Mouse (Mus musculus) heart, adult 2 months (tissue): ENCODE data around the gene Rps19bp1.

Source experiments
- CTCF ChIP-seq: fragments of 200-600 bp; IDR thresholded peaks from 2 replicates; pipeline ENCODE4 v1.8.1; 2022; ENCODE audit warnings: antibody characterized with exemption, mild to moderate bottlenecking, moderate library complexity
- EP300 ChIP-seq: fragments of 200-500 bp; IDR thresholded peaks from 2 replicates; pipeline ENCODE4 v1.6.1; 2011; ENCODE audit warnings: low read depth, low read length, control low read depth; ENCODE audit not compliant: insufficient read depth
- POLR2A ChIP-seq: fragments of 200-500 bp; IDR thresholded peaks from 2 replicates; pipeline ENCODE4 v1.6.1; 2011; ENCODE audit warnings: mild to moderate bottlenecking, low read depth, low read length, control low read depth; ENCODE audit not compliant: insufficient read depth

DNA sequence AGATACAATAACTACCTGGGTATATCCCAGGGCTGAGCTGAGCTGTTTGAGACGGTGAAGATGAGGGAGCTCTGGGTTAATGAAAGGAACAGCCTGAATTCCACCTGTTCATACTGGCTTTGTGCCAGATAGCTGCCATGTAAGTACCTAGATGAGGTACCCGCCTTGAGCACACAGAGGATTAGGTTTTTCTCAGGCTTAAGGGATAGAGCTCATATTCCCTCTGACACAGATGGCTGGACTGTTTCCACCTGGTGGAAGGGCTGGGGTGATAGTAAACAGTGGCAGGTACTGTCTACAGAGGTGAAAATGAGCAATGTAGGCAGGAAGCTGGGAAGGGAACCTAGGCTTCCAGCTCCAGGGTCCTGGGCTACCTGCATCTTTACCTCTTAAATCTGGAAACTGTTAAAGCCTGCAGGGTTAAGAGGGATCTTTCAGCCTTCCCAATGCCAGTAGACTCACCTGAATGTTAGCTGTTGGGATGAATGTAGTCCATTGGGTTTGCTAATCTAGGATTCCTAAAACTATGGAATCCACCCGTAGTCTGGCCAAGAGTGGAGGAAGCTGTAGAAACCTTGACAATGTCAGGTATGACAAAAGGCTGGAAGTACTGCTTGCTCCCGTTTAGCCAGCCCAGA is 6.4 kb downstream of the Rps19bp1 start:
- TF ChIP-seq POLR2A (peak; percentile 51; the same call in 1 of the 2 replicates), CTCF (no peak), EP300 (0 out of 2 replicates have a peak, but pooled peaks have one; percentile 17)
